Mouse (Mus musculus) brain, embryonic 14.5 days (tissue): ENCODE measurements around the gene M1ap.
A peak's percentile ranks its signal among the peaks of the same experiment; 100 is the strongest.

Experiments
- CTCF ChIP-seq: fragments of 200-500 bp; IDR thresholded peaks from 2 replicates; pipeline ENCODE4 v1.5.1; 2012; ENCODE audit warnings: inconsistent platforms, mild to moderate bottlenecking, moderate library complexity, borderline replicate concordance; ENCODE audit not compliant: insufficient read depth, insufficient read length; ENCODE audit errors: extremely low read depth
- POLR2A ChIP-seq: fragments of 200-500 bp; IDR thresholded peaks from 2 replicates; pipeline ENCODE4 v1.6.1; 2012; ENCODE audit warnings: mild to moderate bottlenecking, inconsistent platforms, borderline replicate concordance; ENCODE audit not compliant: poor library complexity, insufficient read depth, insufficient read length, severe bottlenecking; ENCODE audit errors: extremely low read depth

DNA sequence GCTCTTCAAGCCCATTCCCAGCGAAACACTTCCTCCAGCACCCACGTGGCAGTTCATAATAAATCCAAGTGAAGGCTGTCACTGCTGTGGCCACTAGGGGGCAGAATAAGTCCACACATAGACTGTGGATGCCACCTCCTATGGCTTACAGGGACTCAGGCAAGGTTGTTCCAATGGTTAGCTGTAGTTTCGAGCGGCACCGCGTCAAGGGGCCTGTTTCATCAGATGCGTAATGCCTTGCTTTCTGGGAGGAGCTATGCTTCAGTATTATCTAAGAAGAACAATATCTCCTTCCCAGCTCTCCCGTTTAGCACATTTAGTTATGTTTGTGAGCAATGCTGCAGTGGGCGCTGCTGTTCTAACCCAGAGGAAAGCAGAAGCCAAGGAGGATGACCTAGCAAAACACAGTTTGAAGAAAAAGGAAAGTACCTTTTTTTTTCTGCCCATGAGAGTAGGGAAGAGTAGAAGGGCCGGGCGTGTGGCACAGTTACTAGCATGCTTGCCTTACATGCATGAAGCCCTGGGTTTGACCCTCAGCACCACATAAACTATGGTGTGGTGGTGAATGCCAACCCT is 50.1 kb downstream of the M1ap start:
- TF ChIP-seq CTCF = peak; percentile 96
- no peak for TF ChIP-seq POLR2A
